In genomic region chr11:11114234-11115030, GRCm38 (mm10) we compare ENCODE assay signal across 8 mouse cellular contexts. TPM values are rescaled to one million over a fixed set of nuclear protein-coding genes. Genes with fewer than 3 reads are reported as not detected.
DNase-seq lines count a peak whose midpoint lies in the region; ATAC-seq and TF ChIP-seq lines count a peak whose summit lies in the region.

No protein-coding gene starts in this region.

- DNase-seq in gastrocnemius, postnatal 4 days (ENCODE audit: low spot score in 2 of 2): peak; percentile 13 to 17
- DNase-seq in gastrocnemius, adult 18-20 months (ENCODE audit: low spot score): no peak
- peak; percentile 61 for DNase-seq in forebrain, embryonic 11.5 days (ENCODE audit: low spot score)
- DNase-seq in yolk sac, embryonic 10.5 days (ENCODE audit: low spot score): no peak
- DNase-seq in urinary bladder, adult 18-20 months (ENCODE audit: low spot score in 2 of 2): no peak

- peak; percentile 43 for ATAC-seq in forebrain, embryonic 11.5 days (replicated peaks; ENCODE audit: low FRiP score)
- ATAC-seq in limb, embryonic 12.5 days (ENCODE audit: insufficient number of reproducible peaks, insufficient read depth, low FRiP score, low TSS enrichment, low read depth): peak; percentile 50; the same call in 1 of the 2 replicates
- ATAC-seq in stomach, embryonic 15.5 days (ENCODE audit: insufficient read depth, low FRiP score, low read depth): no peak

- H3K9me3 ChIP-seq in E14TG2a.4 (ENCODE audit: low read length): peaks cover 15% of the 10 kb centered on the region
- H3K9me3 ChIP-seq in forebrain, embryonic 11.5 days (ENCODE audit: control insufficient read depth, low read length): no peaks in the 10 kb centered on the region
- no peaks in the 10 kb centered on the region for H3K9me3 ChIP-seq in limb, embryonic 12.5 days
- H3K9me3 ChIP-seq in stomach, embryonic 15.5 days: no peaks in the 10 kb centered on the region

- no peak for TF ChIP-seq CTCF in E14TG2a.4 (conservative IDR thresholded peaks at IDR 0.05; ENCODE audit: low read length)

- peak overlapping the region; percentile 80 for H3K4me3 ChIP-seq in E14TG2a.4 (replicated peaks; ENCODE audit: low read length)
- H3K4me3 ChIP-seq in forebrain, embryonic 11.5 days (ENCODE audit: low read depth, low read length): peak overlapping the region; percentile 45
- peak overlapping the region; percentile 51 for H3K4me3 ChIP-seq in limb, embryonic 12.5 days (replicated peaks)
- peak overlapping the region; percentile 44 for H3K4me3 ChIP-seq in stomach, embryonic 15.5 days (replicated peaks)

- H3K4me2 ChIP-seq in forebrain, embryonic 11.5 days (ENCODE audit: low read depth, low read length, severe bottlenecking): peak overlapping the region; percentile 96
- H3K4me2 ChIP-seq in limb, embryonic 12.5 days: peak overlapping the region; percentile 95
- H3K4me2 ChIP-seq in stomach, embryonic 15.5 days: peak overlapping the region; percentile 88

- peak overlapping the region; percentile 41 for H3K9ac ChIP-seq in forebrain, embryonic 11.5 days (ENCODE audit: low read length)
- H3K9ac ChIP-seq in limb, embryonic 12.5 days (replicated peaks): peak overlapping the region; percentile 31; the same call in 1 of the 2 replicates
- H3K9ac ChIP-seq in stomach, embryonic 15.5 days: no peak overlapping the region

- no peak overlapping the region for H3K27ac ChIP-seq in forebrain, embryonic 11.5 days (ENCODE audit: low read depth, low read length)
- H3K27ac ChIP-seq in limb, embryonic 12.5 days: no peak overlapping the region
- no peak overlapping the region for H3K27ac ChIP-seq in stomach, embryonic 15.5 days

- H3K4me1 ChIP-seq in E14TG2a.4 (replicated peaks; ENCODE audit: low read depth, low read length): peaks cover 25% of the 10 kb centered on the region
- H3K4me1 ChIP-seq in forebrain, embryonic 11.5 days (replicated peaks; ENCODE audit: control insufficient read depth, insufficient read depth, low read length): peaks cover 13% of the 10 kb centered on the region; the same call in 1 of the 2 replicates
- H3K4me1 ChIP-seq in limb, embryonic 12.5 days (replicated peaks): peaks cover 24% of the 10 kb centered on the region
- H3K4me1 ChIP-seq in stomach, embryonic 15.5 days: peaks cover 16% of the 10 kb centered on the region; the same call in 1 of the 2 replicates

- H3K27me3 ChIP-seq in E14TG2a.4 (ENCODE audit: insufficient read depth, low read length): peaks cover 68% of the 10 kb centered on the region
- H3K27me3 ChIP-seq in forebrain, embryonic 11.5 days (ENCODE audit: control insufficient read depth, insufficient read depth, low read length): peaks cover 36% of the 10 kb centered on the region
- H3K27me3 ChIP-seq in limb, embryonic 12.5 days: peaks cover 65% of the 10 kb centered on the region
- peaks cover 53% of the 10 kb centered on the region for H3K27me3 ChIP-seq in stomach, embryonic 15.5 days (replicated peaks)

- no peaks in the 10 kb centered on the region for H3K36me3 ChIP-seq in E14TG2a.4 (ENCODE audit: insufficient read depth, low read length)
- H3K36me3 ChIP-seq in forebrain, embryonic 11.5 days (ENCODE audit: control insufficient read depth, insufficient read depth, low read length): no peaks in the 10 kb centered on the region
- no peaks in the 10 kb centered on the region for H3K36me3 ChIP-seq in limb, embryonic 12.5 days
- H3K36me3 ChIP-seq in stomach, embryonic 15.5 days: no peaks in the 10 kb centered on the region

- WGBS in forebrain, embryonic 11.5 days: under 1% methylated on average over 34 of the region's 34 CpGs
- 2% methylated on average over 34 of the region's 34 CpGs for WGBS in limb, embryonic 12.5 days
- 1% methylated on average over 34 of the region's 34 CpGs for WGBS in stomach, embryonic 15.5 days

RNA-seq across cellular contexts. Expression of gene Vwc2, which starts 0.4 kb away (rescaled TPM):
- 10 to 100 TPM; 11.8 to 18.0 TPM for total RNA-seq in gastrocnemius, postnatal 4 days (2021)
- total RNA-seq in gastrocnemius, adult 18-20 months (2021): not detected
- polyA plus RNA-seq in forebrain, embryonic 11.5 days (2014; fragmentation: Nextera tagmentation; extraction: Ambion mirVana): 2.6 and 2.9 TPM in 2 replicates
- polyA plus RNA-seq in limb, embryonic 12.5 days (2016; fragmentation: Nextera tagmentation; extraction: Ambion mirVana): 1.2 and 2.1 TPM in 2 replicates
- 0.81 and 1.2 TPM in 2 replicates for polyA plus RNA-seq in stomach, embryonic 15.5 days (2015; fragmentation: Nextera tagmentation; extraction: Ambion mirVana)

Comparison
In these comparisons a context has a peak if more than half of its experiments do, and no peak if none do; other contexts are left out.
1. DNase-seq: peak in gastrocnemius, postnatal 4 days (2 of 2) and forebrain, embryonic 11.5 days (single experiment); none in gastrocnemius, adult 18-20 months (single experiment), yolk sac, embryonic 10.5 days (single experiment) and urinary bladder, adult 18-20 months (0 of 2).
2. Peak in every context shown above with its lines, with median percentiles within 50 percentile points of each other: H3K4me3 ChIP-seq and H3K4me2 ChIP-seq.